In genomic region chr10:93375771-93376170, GRCm38 (mm10) we compare ENCODE assay signal across 11 mouse cellular contexts.
DNase-seq lines count a peak whose midpoint lies in the region; ATAC-seq lines count a peak whose summit lies in the region.
"Had no signal": no experiment of that assay in that cellular context is flagged by ENCODE, and none has a peak within 500 bp of the region (broad histone marks: within the 10 kb centered on the region; RNA-seq: fewer than 3 reads in every experiment).

No protein-coding gene starts in this region.

- H3K9me3 ChIP-seq in heart, embryonic 15.5 days (replicated peaks): no peaks in the 10 kb centered on the region
- H3K9me3 ChIP-seq in lung, embryonic 16.5 days (ENCODE audit: control insufficient read depth, low read length): no peaks in the 10 kb centered on the region; the same call in 1 of the 2 replicates
- H3K9me3 ChIP-seq in heart, embryonic 16.5 days (replicated peaks; ENCODE audit: control insufficient read depth, low read length): no peaks in the 10 kb centered on the region
- H3K9me3 ChIP-seq in liver, embryonic 12.5 days (replicated peaks): no peaks in the 10 kb centered on the region
- H3K9me3 ChIP-seq: megakaryocyte, embryonic 14.5 days had no signal

- H3K4me1 ChIP-seq in heart, embryonic 15.5 days (replicated peaks): no peaks in the 10 kb centered on the region; the same call in 1 of the 2 replicates
- no peaks in the 10 kb centered on the region for H3K4me1 ChIP-seq in lung, embryonic 16.5 days (replicated peaks; ENCODE audit: control insufficient read depth, insufficient read depth, low read length)
- H3K4me1 ChIP-seq in heart, embryonic 16.5 days (ENCODE audit: control insufficient read depth, insufficient read depth, low read length): peaks cover 2% of the 10 kb centered on the region; the same call in 1 of the 2 replicates
- H3K4me1 ChIP-seq in liver, embryonic 12.5 days: peaks cover 12% of the 10 kb centered on the region; the same call in 1 of the 2 replicates

- H3K4me2 ChIP-seq in heart, embryonic 15.5 days: no peak overlapping the region
- no peak overlapping the region for H3K4me2 ChIP-seq in lung, embryonic 16.5 days (ENCODE audit: low read depth, low read length)
- no peak overlapping the region for H3K4me2 ChIP-seq in heart, embryonic 16.5 days (ENCODE audit: low read depth, low read length)
- H3K4me2 ChIP-seq in liver, embryonic 12.5 days: no peak overlapping the region

- no peak for ATAC-seq in heart, embryonic 15.5 days (replicated peaks; ENCODE audit: insufficient number of reproducible peaks, insufficient read depth, low FRiP score, low read depth)
- no peak for ATAC-seq in lung, embryonic 16.5 days (ENCODE audit: low read depth)
- ATAC-seq in heart, embryonic 16.5 days (replicated peaks; ENCODE audit: extremely low read depth, insufficient read depth, low FRiP score): no peak
- no peak for ATAC-seq in liver, embryonic 12.5 days
- no peak for ATAC-seq in inflammation-experienced regulatory T-cells, adult 6 months

- no peak overlapping the region for H3K4me3 ChIP-seq in heart, embryonic 15.5 days
- H3K4me3 ChIP-seq in lung, embryonic 16.5 days (ENCODE audit: low read length): no peak overlapping the region
- no peak overlapping the region for H3K4me3 ChIP-seq in heart, embryonic 16.5 days (ENCODE audit: low read length)
- H3K4me3 ChIP-seq in liver, embryonic 12.5 days: no peak overlapping the region

- H3K9ac ChIP-seq in heart, embryonic 15.5 days: no peak overlapping the region
- H3K9ac ChIP-seq in lung, embryonic 16.5 days (ENCODE audit: low read length): no peak overlapping the region
- H3K9ac ChIP-seq in heart, embryonic 16.5 days (ENCODE audit: low read length): no peak overlapping the region
- H3K9ac ChIP-seq in liver, embryonic 12.5 days: no peak overlapping the region

- DNase-seq in heart, adult 9 months (ENCODE audit: low spot score in 2 of 2): no peak
- DNase-seq in lung, postnatal 36 days: no peak
- DNase-seq in cerebellum, adult 11 months: no peak
- DNase-seq: cerebellum, adult 11-12 months; retina, postnatal 1 day had no signal

- no peaks in the 10 kb centered on the region for H3K27me3 ChIP-seq in heart, embryonic 15.5 days
- H3K27me3 ChIP-seq in lung, embryonic 16.5 days (ENCODE audit: control insufficient read depth, insufficient read depth, low read depth, low read length): no peaks in the 10 kb centered on the region
- H3K27me3 ChIP-seq in heart, embryonic 16.5 days (ENCODE audit: control insufficient read depth, insufficient read depth, low read length): no peaks in the 10 kb centered on the region
- no peaks in the 10 kb centered on the region for H3K27me3 ChIP-seq in liver, embryonic 12.5 days (replicated peaks)

- H3K36me3 ChIP-seq in heart, embryonic 15.5 days: no peaks in the 10 kb centered on the region
- H3K36me3 ChIP-seq in lung, embryonic 16.5 days (ENCODE audit: control insufficient read depth, insufficient read depth, low read length): no peaks in the 10 kb centered on the region
- no peaks in the 10 kb centered on the region for H3K36me3 ChIP-seq in heart, embryonic 16.5 days (ENCODE audit: control insufficient read depth, insufficient read depth)
- H3K36me3 ChIP-seq in liver, embryonic 12.5 days: no peaks in the 10 kb centered on the region

- WGBS in heart, embryonic 15.5 days: 71% methylated on average over 4 of the region's 4 CpGs
- 55% methylated on average over 4 of the region's 4 CpGs for WGBS in lung, embryonic 16.5 days
- 64% methylated on average over 4 of the region's 4 CpGs for WGBS in heart, embryonic 16.5 days
- 46% methylated on average over 4 of the region's 4 CpGs for WGBS in liver, embryonic 12.5 days (ENCODE audit: insufficient replicate concordance)

- H3K27ac ChIP-seq in heart, embryonic 15.5 days: peak overlapping the region; percentile 75
- H3K27ac ChIP-seq in lung, embryonic 16.5 days (ENCODE audit: low read length): peak overlapping the region; percentile 82
- H3K27ac ChIP-seq in heart, embryonic 16.5 days (ENCODE audit: low read length): peak overlapping the region; percentile 84
- 0 out of 2 replicates have a peak overlapping the region, but pooled peaks have one; percentile 8 for H3K27ac ChIP-seq in liver, embryonic 12.5 days

Comparison
In these comparisons a context has a peak if more than half of its experiments do, and no peak if none do; other contexts are left out.
1. H3K27ac ChIP-seq: peak in every context shown above with its lines; median percentile 84 in heart, embryonic 16.5 days; 82 in lung, embryonic 16.5 days; 75 in heart, embryonic 15.5 days; 8 in liver, embryonic 12.5 days.